In the genomic region with DNA sequence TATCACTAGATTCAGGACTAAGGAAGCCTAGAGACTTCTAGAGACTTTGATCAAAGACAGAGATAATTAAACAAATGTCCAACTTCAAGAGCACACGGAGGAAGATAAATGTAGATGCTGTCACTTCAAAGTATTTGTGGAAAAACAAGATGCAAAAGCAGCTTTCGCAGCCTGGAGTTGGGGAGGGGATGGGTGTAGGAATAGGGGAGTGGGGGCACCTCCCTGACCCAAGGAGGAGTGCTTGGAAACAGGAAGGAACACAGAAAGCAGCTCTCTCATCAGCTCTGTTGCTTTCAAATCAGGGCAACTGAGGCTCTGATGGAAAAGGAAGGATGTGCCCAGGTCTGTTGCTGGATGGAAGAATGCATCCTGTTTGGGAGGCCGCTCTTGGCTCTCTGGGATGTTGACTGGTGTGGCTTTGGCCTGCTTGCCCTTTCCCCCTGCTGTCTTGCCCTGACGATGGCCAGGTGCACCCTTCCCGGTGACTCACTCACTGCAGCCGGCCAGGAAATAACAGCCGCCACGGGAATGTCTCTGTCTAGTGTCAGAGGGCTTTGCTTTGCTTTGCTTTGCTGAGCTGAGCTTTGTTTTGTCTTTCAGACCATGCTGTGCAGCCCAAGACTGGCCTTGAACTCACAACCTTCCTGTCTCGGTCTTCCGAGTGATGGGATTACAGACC, we compare ENCODE assay signal across 10 mouse cellular contexts. TPM values are rescaled to one million over a fixed set of nuclear protein-coding genes. Genes with fewer than 3 reads are reported as not detected.
DNase-seq lines count a peak whose midpoint lies in the region; ATAC-seq lines count a peak whose summit lies in the region.
"Had no signal": no experiment of that assay in that cellular context is flagged by ENCODE, and none has a peak within 500 bp of the region (broad histone marks: within the 10 kb centered on the region; RNA-seq: fewer than 3 reads in every experiment).

No protein-coding gene starts in this region.

- H3K27ac ChIP-seq in forebrain, embryonic 10.5 days: peak overlapping the region; percentile 44; the same call in 1 of the 2 replicates
- H3K27ac ChIP-seq in forebrain, embryonic 16.5 days (ENCODE audit: low read length): no peak overlapping the region
- no peak overlapping the region; the same call in 1 of the 2 replicates for H3K27ac ChIP-seq in liver, embryonic 11.5 days (ENCODE audit: low read depth, low read length)
- H3K27ac ChIP-seq in intestine, embryonic 15.5 days: peak overlapping the region; percentile 24; the same call in 1 of the 2 replicates
- H3K27ac ChIP-seq: embryonic facial prominence, embryonic 13.5 days had no signal

- H3K9ac ChIP-seq in forebrain, embryonic 16.5 days (replicated peaks; ENCODE audit: low read depth, low read length): no peak overlapping the region
- H3K9ac ChIP-seq in liver, embryonic 11.5 days (ENCODE audit: low read depth, low read length): no peak overlapping the region
- no peak overlapping the region for H3K9ac ChIP-seq in intestine, embryonic 15.5 days
- H3K9ac ChIP-seq: embryonic facial prominence, embryonic 13.5 days had no signal

- H3K4me1 ChIP-seq in forebrain, embryonic 10.5 days: peaks cover 19% of the 10 kb centered on the region
- 0 out of 2 replicates have a peak, but pooled peaks cover 3% of the 10 kb centered on the region for H3K4me1 ChIP-seq in forebrain, embryonic 16.5 days (replicated peaks; ENCODE audit: control insufficient read depth, insufficient read depth, low read length)
- H3K4me1 ChIP-seq in liver, embryonic 11.5 days (replicated peaks; ENCODE audit: control insufficient read depth, insufficient read depth, low read length): peaks cover 5% of the 10 kb centered on the region; the same call in 1 of the 2 replicates
- peaks cover 15% of the 10 kb centered on the region for H3K4me1 ChIP-seq in intestine, embryonic 15.5 days (replicated peaks)

- ATAC-seq in forebrain, embryonic 16.5 days: no peak
- no peak for ATAC-seq in liver, embryonic 11.5 days (replicated peaks; ENCODE audit: low FRiP score)
- ATAC-seq in intestine, embryonic 15.5 days: peak; percentile 41

- no peak overlapping the region for H3K4me3 ChIP-seq in forebrain, embryonic 10.5 days
- H3K4me3 ChIP-seq in forebrain, embryonic 16.5 days (replicated peaks; ENCODE audit: low read length): no peak overlapping the region
- no peak overlapping the region for H3K4me3 ChIP-seq in liver, embryonic 11.5 days (ENCODE audit: low read depth, low read length)
- H3K4me3 ChIP-seq in intestine, embryonic 15.5 days (replicated peaks): no peak overlapping the region
- H3K4me3 ChIP-seq: embryonic facial prominence, embryonic 13.5 days had no signal

- H3K9me3 ChIP-seq in forebrain, embryonic 10.5 days: no peaks in the 10 kb centered on the region
- no peaks in the 10 kb centered on the region for H3K9me3 ChIP-seq in forebrain, embryonic 16.5 days (ENCODE audit: control insufficient read depth, low read length)
- no peaks in the 10 kb centered on the region for H3K9me3 ChIP-seq in liver, embryonic 11.5 days (ENCODE audit: control insufficient read depth, low read length)
- H3K9me3 ChIP-seq in intestine, embryonic 15.5 days: no peaks in the 10 kb centered on the region
- H3K9me3 ChIP-seq: embryonic facial prominence, embryonic 13.5 days had no signal

- no peaks in the 10 kb centered on the region for H3K36me3 ChIP-seq in forebrain, embryonic 10.5 days (replicated peaks)
- no peaks in the 10 kb centered on the region for H3K36me3 ChIP-seq in forebrain, embryonic 16.5 days (ENCODE audit: control insufficient read depth, insufficient read depth)
- no peaks in the 10 kb centered on the region for H3K36me3 ChIP-seq in liver, embryonic 11.5 days (ENCODE audit: control insufficient read depth, insufficient read depth, low read length)
- H3K36me3 ChIP-seq in intestine, embryonic 15.5 days: no peaks in the 10 kb centered on the region
- H3K36me3 ChIP-seq: embryonic facial prominence, embryonic 13.5 days had no signal

- no peaks in the 10 kb centered on the region for H3K27me3 ChIP-seq in forebrain, embryonic 10.5 days (ENCODE audit: poor library complexity, severe bottlenecking)
- H3K27me3 ChIP-seq in forebrain, embryonic 16.5 days (replicated peaks; ENCODE audit: control insufficient read depth, insufficient read depth, low read length): no peaks in the 10 kb centered on the region
- H3K27me3 ChIP-seq in liver, embryonic 11.5 days (replicated peaks; ENCODE audit: control insufficient read depth, insufficient read depth, low read length): no peaks in the 10 kb centered on the region
- no peaks in the 10 kb centered on the region for H3K27me3 ChIP-seq in intestine, embryonic 15.5 days (replicated peaks)
- H3K27me3 ChIP-seq: embryonic facial prominence, embryonic 13.5 days had no signal

- WGBS in forebrain, embryonic 10.5 days: 80% methylated on average over 10 of the region's 10 CpGs
- 82% methylated on average over 10 of the region's 10 CpGs for WGBS in forebrain, embryonic 16.5 days
- 39% methylated on average over 10 of the region's 10 CpGs for WGBS in liver, embryonic 11.5 days
- WGBS in intestine, embryonic 15.5 days: 40% methylated on average over 10 of the region's 10 CpGs

- no peak overlapping the region for H3K4me2 ChIP-seq in forebrain, embryonic 16.5 days (ENCODE audit: low read length)
- no peak overlapping the region for H3K4me2 ChIP-seq in liver, embryonic 11.5 days
- H3K4me2 ChIP-seq in intestine, embryonic 15.5 days (replicated peaks): peak overlapping the region; percentile 9; the same call in 1 of the 2 replicates
- H3K4me2 ChIP-seq: embryonic facial prominence, embryonic 13.5 days had no signal

- no peak for DNase-seq in forebrain, embryonic 10.5 days (ENCODE audit: extremely low spot score, low spot score)
- DNase-seq in liver (peak; percentile 15), R1 (ENCODE audit: low read depth, low spot score) (peak; percentile 24)
- DNase-seq in liver, embryonic 11.5 days (ENCODE audit: low spot score): no peak
- no peak for DNase-seq in spleen, postnatal 14 days (ENCODE audit: low spot score in 2 of 2)
- no peak for DNase-seq in cerebellum, adult 8-10 months
- DNase-seq: layer of hippocampus, postnatal 36 days had no signal

RNA-seq across cellular contexts. Expression of a gene that starts 23.8 kb away (rescaled TPM):
- 35.7 and 36.1 TPM in 2 replicates for polyA plus RNA-seq in forebrain, embryonic 10.5 days (2016; fragmentation: Nextera tagmentation; extraction: Ambion mirVana)
- polyA plus RNA-seq in forebrain, embryonic 16.5 days (2015; fragmentation: Nextera tagmentation; extraction: Ambion mirVana): 32.9 and 37.6 TPM in 2 replicates
- 16.8 and 18.5 TPM in 2 replicates for polyA plus RNA-seq in liver, embryonic 11.5 days (2014; fragmentation: Nextera tagmentation; extraction: Ambion mirVana)
- 19.3 and 19.5 TPM in 2 replicates for polyA plus RNA-seq in intestine, embryonic 15.5 days (2015; fragmentation: Nextera tagmentation; extraction: Ambion mirVana)

Comparison
In these comparisons a context has a peak if more than half of its experiments do, and no peak if none do; other contexts are left out.
1. DNase-seq: peak in liver (single experiment) and R1 (single experiment); none in forebrain, embryonic 10.5 days (single experiment), liver, embryonic 11.5 days (single experiment), spleen, postnatal 14 days (0 of 2) and cerebellum, adult 8-10 months (single experiment).
2. H3K27ac ChIP-seq: peak in forebrain, embryonic 10.5 days (single experiment) and intestine, embryonic 15.5 days (single experiment); none in forebrain, embryonic 16.5 days (single experiment) and liver, embryonic 11.5 days (single experiment).